Mouse (Mus musculus) frontal cortex, postnatal 14 days (tissue): ENCODE measurements around the gene Kifap3.

Experiments used
- DNase-seq, 2 experiments: peaks; one replicate each; pipeline ENCODE4 v3.0.0; 2022; ENCODE audit warnings: low spot score in 2 of 2

The Kifap3 gene

DNA sequence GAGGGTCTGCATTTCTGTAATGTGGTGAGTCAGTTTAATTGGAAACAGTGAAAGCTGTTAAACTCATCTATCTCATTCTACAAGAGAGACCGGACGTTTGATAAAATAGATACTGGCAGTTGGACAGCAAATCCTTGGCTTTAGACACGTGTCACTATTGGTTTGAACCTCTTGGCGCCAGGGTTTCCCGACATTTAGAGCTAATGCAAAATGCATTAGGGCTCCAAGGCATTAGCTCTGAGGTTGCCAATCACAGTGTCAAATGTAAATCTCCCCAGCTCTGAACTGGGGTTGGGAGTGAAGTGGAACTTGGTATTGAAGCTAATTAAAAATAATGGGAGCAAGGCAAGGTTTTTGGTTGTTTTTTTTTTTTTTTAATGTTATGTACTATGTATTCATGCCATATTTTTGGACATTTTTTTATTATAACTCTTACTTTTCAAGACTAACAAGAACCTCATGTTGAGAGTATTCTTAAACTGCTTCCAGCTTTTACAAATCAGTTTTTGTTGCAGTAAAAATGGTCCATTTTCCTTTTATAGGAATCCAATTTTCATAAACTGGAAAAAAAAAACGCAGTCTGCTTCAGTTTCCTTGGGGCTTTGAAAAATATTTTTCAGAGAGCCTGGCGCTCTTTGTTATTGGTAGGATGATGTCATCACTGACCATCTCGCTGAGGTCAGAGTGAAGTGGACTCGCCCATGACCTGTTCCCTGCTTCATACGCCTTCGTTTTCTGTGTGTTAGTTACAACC lies 114.6 kb downstream of the Kifap3 start:
- no peak for DNase-seq

DNA sequence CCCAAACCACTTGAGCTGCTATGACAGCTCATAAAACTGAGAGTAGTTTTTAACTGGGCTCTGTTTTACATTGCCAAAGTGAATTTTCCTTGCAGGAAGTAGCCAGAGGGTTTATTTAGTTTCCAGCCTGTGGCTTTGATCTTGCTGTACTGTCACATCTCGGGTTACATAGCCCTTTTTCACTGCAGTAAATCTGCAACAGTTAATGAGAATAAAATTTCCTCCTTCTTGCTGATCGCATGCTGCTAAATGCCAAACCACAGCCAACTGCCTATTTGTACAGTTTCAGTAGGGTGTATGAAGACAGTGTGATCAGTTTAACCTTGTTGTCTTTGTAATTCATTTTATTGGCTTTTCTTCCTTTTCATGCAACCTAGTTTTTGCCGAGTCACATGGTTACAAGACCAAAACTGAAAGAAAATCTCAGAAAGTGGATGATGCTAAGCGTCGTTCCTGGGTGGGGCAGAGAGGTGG lies 118.9 kb downstream of the Kifap3 start:
- DNase-seq, result no peak

DNA sequence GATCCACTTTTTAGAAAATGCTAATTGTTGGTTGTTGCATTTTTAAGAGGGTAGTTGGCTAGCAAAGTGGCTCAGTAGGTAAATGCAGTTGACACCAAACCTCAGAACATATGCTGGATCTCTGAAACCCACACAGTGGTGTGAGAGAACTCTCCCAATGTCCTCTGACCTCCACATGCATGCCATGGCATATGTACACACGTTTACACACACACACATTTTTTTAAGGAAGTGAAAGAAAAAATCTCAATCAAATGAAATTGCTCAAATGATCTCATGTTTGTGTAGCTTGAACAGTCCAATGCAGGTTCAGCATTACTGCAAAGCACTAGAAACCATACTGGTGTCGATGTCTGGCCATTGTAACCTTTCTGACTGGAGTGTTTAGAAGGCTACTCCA lies 120.2 kb downstream of the Kifap3 start:
- no peak for DNase-seq

DNA sequence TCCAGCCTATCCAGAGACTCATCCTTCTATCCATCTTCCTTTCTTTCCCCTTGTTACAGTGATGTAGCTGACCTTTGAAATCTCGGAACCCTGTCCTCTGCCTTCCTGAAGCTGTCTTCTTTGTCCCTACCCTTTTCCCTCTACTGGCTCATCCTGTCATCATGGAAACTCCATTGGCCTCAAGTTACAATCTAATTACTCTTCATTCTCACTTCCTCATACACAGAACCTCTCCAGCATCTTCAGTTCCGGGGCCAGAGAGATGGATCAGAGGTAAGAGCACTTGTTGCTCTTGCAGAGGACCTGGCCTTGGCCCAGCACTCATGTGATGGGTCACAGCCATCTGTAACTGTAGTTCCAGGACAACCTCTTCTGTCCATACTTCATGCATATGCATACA lies 120.8 kb downstream of the Kifap3 start:
- no peak for DNase-seq

DNA sequence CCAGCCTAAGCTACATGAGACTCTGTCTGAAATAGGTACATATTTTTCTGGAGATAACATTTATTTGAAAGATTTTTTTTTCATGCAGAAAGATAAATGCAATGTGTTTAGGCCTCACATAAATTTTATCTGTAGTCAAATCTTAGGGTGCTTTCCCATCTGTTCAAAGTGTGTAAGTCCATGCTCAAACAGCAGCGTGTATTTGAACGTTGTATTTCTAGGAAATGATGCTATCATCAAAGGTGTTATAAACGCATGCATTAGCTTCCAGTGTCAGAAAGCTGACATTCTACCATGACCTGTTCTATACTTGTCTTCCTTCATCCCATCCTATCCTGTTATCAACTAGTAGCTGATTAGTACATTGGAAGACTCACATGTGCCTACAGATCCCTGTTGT lies 124.0 kb downstream of the Kifap3 start:
- DNase-seq, result no peak

DNA sequence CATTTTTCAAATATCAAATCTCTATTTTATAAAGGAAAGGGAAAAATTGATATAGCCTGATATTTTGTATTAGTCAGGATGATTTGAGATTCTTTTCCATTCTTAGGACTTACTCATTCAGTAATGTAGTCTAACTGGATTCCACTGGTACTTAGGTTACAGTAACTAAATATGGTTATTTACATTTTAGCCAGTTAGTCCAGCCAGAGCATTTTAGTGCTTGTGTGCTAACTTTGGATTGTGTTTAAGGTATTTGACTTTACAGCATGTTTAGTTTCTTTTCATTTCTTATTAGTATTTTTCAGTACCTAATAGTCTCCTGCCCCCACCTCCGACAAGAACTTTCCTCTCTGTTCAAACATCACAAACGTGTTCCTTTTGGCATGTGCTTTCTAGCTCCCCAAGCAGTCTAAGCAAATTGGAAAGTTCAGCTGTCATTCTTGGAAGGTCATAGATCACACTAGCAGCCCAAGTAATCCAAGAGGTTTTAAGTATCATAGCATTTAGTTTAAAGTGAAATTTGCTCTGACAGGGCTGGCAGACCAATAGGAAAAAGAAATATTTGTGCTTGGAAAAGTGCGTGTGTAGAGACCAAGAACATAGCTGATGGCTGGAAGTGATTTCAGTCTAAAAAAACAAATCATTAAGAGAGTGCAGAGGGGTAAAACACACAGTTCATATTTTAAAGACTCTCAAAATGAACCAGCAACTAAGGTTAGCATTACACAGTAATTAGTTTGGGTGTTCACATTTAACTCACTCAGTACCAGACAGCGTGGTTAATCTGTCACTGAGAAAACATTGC lies 127.8 kb downstream of the Kifap3 start:
- no peak for DNase-seq

DNA sequence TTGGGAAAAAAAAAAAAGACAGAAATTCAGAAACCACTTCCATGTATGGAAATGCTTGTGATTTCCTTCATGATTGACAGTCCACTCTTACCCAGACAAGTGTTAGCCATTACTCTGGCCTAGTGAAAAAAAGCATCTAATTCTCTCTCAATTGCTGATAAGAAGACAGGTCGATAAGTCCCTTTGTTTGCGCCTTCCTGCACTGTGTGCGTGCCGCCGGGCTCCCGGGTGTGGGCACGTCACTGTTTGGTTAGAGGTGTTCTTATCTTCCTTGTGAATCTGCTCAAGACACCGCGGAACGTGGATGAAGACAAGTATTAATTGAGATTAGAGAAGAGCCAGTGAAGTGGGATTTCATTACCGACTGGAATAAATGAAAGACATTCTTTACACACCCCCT lies 129.0 kb downstream of the Kifap3 start:
- no peak for DNase-seq

DNA sequence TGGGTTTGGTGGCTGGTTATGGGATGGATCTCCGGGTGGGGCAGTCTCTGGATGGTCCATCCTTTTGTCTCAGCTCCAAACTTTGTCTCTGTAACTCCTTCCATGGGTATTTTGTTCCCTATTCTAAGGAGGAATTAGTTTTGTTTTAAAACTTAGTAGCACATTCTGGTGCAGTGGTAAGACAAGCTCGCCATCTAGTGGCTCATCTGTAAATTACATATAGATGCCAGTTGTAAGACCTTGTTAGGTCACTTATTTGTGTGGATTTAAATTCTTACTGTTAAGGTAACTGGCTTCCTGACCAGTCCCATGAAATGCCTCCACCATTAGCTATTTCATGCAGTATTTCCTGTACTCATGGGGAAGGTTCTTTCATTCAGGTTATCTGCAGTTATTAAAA lies 131.0 kb downstream of the Kifap3 start:
- DNase-seq, result no peak

DNA sequence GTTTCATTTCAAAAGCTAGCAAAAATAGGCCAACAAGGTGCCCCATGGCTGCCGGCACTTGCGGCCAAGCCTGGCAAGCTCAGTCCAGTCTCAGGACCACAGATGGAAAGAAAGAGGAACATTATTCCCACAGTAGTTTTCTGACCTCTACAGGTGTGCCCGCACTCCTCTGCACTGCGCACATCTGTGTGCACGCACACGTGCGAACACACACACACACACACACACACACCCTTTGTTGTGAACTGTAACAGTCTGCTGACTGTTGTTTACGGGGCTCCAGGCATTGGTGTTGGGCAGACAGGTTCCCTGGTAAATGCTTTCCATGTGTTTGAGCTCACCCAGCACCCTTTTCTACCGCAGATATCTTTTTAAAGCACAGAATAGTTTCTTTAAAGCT lies 131.4 kb downstream of the Kifap3 start:
- no peak for DNase-seq

DNA sequence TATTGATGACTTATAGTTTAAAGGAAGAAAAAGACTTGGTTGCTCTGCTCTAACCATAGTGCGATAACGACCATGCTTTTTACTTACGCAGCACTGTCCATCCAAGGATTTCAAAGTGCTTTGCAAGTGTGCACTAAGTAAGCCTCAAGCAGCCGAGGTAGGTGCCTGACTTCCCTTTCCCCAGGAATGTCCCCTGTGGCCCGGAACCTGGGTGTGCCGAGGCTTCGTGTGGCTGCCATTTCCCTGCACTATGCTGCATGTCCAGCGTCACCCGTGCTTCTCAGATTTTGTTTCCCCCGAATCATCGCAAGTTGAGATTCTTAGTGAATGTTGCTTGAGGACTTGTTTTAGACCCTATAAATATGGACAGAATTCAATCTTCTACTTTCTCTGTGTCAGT lies 132.6 kb downstream of the Kifap3 start:
- no peak for DNase-seq

DNA sequence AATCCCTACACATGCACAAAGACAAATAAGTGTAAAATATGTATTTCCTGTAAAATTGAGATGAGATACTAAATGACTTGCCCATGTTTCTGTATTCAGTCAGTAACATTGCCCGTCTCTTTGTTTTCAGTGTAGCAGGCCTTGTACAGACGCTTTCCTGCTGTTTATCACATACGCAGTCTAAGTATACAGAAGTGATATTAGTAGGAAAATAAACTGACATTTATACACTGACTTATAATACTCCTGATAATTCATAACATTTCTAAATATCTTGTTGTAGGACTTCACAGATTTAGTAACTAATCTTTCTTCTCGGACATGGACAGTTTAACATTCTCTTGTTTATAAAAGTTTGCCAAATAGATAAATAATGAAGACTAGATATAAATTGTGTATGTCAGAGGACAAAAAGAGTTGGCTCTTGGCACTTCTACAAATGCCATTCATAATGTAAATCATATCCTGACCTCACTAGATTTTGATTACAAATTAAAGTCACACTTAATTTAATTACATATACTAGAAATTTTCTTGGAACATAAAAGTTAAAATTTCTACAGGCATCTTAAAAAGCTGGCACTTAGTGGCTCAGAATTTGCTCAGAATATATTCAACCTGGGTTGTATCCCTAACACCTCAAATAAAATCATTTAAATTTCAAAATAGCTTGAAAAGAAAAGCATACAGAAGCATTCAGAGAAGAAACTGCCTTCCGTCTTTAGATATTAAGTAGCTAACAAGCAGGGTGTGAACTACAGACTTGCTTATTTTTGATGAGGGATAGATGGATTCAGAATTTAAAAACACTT lies 138.2 kb downstream of the Kifap3 start:
- no peak for DNase-seq

DNA sequence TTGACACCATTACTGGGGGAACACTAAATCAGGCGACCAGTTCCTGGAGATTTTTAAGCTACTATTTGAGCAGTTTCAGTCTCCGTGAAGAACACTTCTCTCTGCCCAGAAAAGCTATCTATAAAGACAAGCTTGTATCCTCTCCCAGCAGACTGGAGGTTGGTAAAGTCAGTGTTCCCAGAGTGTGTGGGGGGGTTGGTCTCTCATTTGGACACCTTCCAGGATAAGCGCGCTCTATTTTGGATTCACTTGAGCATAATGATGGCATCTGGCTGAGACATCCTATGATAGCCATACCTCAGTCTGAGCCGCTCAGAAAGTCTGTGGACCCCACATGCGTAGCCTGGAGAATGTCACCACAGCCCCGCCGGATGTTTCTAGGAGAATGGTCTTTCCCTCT lies 144.7 kb downstream of the Kifap3 start:
- DNase-seq, result no peak

DNA sequence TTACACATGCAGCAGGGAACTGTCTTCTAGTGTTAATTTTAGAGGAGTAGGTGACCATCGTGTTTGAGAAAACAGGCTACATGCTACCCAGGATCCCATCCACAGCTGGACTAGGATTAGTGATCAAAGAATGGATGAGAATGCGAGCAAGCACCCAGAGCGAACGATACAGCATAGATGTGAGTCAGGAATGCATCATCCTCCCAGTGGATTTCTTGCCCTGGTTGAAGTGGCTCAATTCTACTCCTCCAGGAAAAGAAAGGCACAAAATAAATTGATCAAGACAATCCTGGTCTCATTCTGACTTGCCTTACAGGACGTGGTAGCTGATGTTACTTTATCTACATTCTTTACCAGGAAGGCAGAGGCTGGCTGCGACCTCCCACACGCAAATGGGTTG lies 149.5 kb downstream of the Kifap3 start, which contains the start of gene Scyl3:
Scyl3 (plus strand) TSS at position 255 of the 400 bp plus-strand sequence.
- DNase-seq, result no peak

DNA sequence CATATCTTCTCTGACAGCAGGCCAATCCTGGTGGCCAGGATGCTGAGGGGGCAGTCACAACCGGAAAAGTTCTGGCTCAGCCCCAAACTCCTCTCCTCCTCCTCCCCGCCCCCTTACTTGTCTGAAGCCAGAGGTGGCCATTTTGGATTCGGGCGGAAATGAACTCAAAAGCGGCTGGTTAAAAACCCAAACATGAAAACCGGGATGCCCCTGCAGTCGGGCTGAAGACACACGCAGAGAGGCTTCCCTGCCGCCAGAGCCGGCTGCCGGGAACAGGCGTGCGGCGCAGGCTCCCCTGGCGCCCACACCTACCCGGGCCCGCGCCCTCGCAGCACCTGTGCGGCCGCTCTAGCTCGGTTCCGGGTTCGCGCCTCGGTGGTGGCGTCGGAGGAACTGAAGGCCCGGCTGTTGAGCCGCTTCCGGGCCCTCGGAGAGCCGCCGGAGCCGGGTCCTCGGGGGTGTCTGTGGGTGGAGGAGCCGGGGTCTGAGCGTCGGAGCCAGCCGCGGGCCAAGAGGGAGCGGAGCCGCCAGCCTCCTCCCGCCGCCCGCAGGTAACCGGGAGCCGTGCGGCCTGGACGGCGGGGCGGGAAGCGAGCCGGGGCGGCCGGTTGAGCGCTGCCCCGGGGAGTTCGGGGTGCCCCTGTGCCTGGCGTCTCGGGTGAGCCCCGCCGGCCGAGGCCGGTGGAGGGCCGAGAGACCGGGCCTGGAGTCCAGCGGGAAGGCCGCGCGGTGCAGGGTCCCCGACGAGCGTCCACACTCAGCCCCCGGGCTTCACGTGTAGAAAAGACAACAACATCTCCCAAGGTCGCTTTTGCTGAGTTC lies 150.5 kb downstream of the Kifap3 start:
- DNase-seq, result peak; percentile 79 to 82

DNA sequence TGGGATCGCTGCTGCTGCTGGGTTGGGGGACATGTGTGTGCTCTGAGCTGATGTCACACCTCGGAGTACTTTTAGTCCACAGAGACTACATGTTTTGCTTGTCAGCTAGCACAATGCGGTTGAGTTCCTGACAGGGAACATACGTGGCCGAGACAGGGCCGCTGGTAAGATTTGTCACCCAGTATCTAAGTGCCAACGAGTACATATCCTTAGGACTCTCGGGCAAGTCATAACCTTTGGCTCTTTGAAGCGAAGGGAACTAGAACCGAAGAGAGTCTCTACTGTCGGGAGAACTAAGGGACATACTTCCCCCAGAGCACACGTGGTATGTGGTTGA lies 151.0 kb downstream of the Kifap3 start:
- DNase-seq, result no peak

DNA sequence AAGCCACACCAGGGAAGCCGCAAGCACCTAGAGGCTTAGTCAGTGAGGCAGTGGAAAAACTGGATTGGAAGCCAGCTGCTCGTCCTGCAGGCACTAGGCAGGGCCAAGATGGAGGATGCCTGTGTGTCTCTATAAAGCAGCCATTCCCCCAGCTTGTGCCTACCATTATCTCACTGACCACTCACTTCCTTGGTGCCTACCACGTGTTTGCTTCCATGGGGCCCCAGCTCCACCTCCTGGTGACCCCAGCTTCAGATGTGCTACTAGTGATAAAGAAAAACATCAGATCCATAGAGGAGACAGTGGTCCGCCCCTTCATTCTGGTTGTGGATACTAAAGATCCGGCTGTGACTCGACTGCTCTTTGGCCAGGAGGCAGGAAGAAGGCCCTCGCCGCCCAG lies 152.4 kb downstream of the Kifap3 start:
- no peak for DNase-seq

DNA sequence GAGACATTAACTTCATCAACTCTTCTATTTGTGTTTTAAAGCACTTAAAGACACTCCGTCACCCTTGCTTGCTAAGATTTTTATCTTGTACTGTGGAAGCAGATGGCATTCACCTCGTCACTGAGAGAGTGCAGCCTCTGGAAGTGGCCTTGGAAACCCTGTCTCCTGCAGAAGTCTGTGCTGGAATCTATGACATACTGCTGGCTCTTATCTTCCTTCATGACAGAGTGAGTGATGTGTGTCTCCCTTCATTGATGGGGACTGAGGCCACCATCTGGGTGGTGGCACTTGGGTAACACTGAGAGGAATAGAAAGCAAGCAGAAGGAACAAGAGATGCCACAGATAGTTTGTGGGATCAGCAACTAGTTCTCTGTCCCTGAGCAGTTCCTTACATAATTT lies 155.2 kb downstream of the Kifap3 start:
- no peak for DNase-seq

DNA sequence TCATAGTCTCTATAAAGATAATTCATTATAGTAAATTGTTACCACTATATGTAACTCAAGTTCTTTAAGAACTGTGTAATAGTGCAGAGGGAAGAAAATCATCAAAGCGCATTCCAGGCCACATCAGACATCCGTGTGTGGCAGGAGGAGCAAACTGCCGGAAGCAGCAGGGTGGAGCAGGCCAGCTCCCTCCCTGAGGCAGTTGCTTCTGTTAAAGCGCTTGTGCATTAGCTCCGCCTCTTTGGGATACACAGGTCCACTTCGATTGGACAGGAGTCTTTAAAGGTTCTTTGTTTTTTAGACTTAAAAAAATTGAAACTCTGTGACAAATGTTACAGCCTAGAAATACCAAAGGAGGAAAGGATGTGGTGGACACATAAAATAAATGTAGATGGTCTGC lies 162.7 kb downstream of the Kifap3 start:
- no peak for DNase-seq

DNA sequence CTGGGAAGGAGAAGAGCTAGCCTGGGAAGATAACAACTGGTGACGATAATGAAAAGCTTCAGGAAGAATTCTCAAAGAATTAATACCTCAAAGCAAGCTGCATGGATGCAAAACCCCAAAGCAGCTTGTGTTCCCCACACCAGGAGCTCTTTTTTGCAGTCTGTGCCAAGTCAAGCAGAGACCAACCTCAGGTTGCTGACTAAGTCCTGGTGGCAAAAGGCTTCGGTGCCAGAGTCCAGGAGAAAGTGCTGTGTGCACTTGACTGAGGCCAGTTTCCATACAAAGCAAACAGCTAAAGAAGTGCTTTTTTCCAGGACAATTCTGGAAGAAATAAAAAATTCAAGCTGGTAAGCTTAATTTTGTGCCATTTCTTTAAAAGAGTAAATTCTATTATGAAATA lies 174.0 kb downstream of the Kifap3 start:
- DNase-seq, result no peak

DNA sequence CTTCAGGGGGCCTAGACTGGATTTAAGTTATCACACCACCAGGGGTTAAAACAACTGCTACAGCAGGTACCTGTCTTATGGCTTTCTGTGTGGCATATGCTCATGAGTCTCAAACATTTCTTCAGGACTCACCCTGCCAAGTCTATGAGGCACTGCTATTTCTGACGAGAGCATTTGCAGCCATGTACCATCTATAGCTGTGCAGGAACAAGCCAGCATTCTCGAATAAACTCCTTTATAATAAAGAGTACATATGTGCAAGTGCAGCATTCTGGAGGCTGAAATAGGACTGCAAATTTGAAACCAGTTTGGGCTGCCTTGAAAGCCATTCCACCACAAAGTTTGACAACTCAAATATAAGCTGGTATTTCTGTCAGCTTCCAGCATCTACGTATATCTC lies 178.7 kb downstream of the Kifap3 start:
- DNase-seq, result no peak

DNA sequence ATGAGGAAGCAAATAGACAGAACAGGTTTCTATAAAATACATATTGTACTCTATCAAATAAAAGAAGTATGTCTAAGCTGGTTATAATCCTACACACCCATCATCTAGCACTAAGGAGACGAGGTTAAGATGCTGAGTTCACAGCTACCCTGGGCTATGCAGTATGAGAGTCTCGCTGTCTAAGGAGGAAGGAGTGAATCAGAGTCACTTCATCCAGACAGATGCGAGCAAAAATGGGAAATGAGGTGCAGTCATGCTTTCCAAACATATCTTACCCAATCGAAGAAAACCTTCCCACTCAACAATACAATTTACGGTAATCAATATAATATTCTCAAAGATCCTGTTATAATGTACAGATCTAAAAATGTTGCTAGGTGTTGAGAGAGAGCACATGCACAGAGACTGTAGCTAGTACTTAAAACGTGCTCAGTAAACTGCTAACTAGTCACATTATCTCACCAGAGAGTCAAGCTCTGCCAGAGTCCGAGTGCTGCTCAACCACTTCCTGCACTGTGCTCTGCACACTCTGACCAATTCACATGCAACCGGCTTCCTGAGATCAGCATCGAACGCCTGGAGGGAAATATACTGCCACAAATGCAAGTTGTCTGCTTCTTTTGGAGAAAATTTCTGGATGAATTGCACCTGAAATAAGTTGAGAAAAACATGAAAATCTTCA lies 184.8 kb downstream of the Kifap3 start:
- no peak for DNase-seq
